Mouse (Mus musculus) liver (tissue): Measurements from ENCODE around the gene 2010315B03Rik.
A peak's percentile ranks its signal among the peaks of the same experiment; 100 is the strongest.

Source experiments
- DNase-seq: peaks from one replicate; pipeline ENCODE4 v3.0.0-alpha.2; 2020; ENCODE audit warnings: mixed read lengths

Gene 2010315B03Rik

DNA sequence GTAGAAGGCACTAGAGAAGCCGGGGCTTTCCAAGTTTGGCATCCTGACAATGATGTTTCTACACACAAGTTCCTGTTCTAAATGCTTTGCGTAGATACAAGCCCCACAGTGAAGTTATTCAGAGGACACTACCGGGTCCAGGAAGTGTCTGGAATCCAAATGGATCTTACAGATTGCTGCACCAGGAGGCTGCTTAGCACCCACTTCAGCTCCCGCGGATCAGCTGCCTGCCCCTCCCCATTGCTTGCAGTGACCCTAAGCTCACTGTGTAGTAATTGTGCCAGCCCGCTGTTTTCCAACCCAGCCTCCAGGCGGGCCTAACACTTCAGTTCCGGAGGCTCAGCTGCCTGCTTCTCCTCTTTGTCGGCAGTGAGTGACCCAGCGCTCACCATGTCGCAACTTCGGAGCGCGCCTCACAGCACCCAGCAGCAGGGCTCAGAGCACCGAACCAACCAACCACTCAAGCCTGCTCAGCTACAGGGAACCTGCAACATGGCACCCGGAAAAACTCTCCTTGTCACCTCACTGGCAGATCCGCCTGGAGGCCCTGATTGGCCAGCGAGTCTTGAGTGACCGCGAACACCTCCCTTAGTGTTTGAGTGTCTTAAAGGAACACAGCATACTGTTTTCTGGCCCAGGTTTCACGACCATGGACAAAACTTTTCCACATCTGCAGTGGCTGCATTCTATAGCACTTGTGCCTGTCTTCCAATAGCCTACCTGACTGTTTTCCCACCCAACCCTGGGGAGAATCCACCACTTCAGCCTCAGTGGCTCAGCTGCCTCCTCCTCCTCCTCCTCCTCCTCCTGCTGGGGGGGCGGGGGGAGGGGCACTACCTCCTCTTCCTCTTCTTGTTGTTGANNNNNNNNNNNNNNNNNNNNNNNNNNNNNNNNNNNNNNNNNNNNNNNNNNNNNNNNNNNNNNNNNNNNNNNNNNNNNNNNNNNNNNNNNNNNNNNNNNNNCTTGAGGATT, at the start of gene 2010315B03Rik:
2010315B03Rik (minus strand) TSS at position 526 of the 972 bp plus-strand sequence.
- peak; percentile 83 for DNase-seq

- DNase-seq = no peak
Observed at GRCm38 (mm10) chr9:124311502-124311901, 994 bp downstream of the 2010315B03Rik start.

- no peak for DNase-seq
Observed at GRCm38 (mm10) chr9:124288329-124288728, 24.2 kb downstream of the 2010315B03Rik start.

DNA sequence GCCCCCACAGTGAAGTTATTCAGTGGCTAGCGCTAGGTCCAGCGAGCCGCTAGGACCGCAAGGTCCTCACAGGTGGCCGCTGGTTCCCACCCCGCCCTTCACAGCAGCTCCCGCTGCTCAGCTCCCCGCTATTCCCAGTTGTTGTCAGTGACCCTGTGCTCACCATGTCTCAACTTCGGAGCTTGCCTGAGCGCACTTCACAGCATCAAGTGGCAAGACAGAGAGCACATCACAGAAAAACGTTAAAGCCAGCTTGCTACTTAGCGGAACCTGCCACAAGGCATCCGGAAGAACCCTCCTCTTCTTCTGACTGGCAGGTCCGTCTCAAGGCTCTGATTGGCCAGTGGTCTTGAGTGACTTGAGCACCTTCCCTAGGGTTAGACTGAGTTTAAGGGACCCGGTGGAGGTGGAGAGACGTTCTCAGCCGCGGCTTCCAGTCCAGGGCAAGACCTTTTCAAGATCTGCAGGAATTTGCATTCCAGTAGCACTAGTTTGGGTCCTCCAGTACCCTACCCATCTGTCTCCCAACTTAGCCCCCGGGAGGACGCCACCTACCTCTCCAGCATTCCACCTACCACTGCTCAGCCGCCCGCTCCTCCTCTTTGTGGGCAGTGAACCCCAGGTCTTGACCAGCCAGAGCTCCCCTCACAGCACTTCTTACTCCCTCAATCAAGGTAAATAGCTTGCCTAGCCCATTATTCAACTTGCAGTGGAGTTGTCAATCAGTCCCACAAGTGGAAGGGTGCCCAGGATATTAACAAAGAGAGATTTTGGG, 30.4 kb downstream of the 2010315B03Rik start:
- peak; percentile 79 for DNase-seq

DNA sequence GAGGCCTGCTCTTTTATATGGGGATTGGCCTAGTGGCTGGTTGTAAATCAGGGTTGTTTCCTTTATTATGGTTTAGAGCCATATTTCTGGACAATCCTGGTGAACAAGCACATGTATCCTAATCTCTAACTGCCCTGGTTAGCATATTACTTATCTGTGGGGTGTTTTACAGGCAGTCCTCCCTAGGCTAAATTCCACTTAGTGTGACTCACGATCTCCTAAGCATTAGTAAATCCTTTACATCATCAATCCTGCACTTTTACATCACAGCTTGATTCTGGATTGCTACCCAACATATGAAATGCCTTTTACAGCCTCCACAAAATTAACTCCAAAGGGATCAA, 31.1 kb downstream of the 2010315B03Rik start:
- DNase-seq = no peak

DNA sequence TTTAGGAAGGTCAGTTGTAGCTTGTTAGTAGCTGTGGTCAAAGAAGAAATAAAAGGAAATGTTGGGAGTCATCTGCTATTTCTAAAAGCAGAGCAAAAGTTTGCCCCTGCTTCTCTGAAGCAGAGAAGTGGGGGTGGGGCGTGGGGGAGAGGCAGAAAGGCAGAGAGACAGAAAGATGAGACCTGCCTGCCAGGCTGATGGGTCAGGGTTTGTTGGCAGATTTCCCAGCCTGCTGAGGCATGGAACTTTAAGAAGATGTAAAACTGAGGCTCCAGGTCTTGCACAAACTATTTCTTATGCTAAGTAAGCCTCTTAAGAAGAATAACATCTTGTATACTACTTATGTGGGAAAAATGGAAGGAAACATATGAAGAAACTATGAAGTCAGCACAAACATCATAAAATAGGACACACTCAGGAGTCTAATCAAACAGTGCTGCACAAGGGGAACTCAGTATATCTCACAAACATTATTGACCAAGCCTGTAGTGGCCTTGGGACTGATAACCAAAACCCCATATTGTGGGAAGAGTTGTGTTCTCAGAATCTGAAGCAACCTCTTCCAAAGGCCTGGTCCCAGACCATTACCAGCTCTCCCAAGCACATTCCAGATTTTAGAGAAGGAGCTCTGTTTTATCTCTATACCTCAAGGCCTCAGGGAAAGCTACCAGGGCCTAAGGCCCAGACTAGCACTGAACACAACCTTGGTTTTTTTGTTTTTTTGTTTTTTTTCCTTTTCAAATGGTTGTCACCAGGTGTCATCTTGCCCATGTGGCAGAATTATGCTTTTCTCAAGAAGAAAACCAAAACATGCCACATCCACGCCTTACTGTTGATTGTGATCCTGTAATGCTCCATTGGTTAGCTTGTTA, 31.7 kb downstream of the 2010315B03Rik start:
- DNase-seq = peak; percentile 13

- no peak for DNase-seq
Observed at GRCm38 (mm10) chr9:124279300-124279699, 33.2 kb downstream of the 2010315B03Rik start.

GRCm38 (mm10) chr9:124275064-124275463, 37.4 kb downstream of the 2010315B03Rik start:
- no peak for DNase-seq

- DNase-seq = no peak
Observed at GRCm38 (mm10) chr9:124273172-124273571, 39.3 kb downstream of the 2010315B03Rik start.

GRCm38 (mm10) chr9:124267929-124268328, 44.6 kb downstream of the 2010315B03Rik start:
- no peak for DNase-seq

DNA sequence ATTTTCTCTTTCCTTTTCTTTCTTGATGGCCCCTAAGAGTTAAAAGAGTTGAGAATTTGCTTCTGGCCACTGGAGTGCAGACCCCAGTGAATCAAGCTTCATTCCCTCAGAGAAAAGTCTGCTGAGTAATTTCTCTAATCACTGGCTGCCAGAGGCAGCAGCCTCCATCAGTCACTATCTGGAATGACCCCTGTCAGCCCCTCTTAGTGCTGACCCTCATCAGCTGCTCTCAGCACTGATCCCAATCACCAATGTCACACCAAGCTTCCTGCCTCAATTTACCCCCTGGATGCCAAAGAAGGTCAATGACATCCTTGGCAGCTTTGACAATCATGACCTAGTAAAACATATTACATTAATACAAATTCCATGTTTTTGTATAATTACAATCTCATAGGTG, 45.0 kb downstream of the 2010315B03Rik start:
- DNase-seq = no peak

DNA sequence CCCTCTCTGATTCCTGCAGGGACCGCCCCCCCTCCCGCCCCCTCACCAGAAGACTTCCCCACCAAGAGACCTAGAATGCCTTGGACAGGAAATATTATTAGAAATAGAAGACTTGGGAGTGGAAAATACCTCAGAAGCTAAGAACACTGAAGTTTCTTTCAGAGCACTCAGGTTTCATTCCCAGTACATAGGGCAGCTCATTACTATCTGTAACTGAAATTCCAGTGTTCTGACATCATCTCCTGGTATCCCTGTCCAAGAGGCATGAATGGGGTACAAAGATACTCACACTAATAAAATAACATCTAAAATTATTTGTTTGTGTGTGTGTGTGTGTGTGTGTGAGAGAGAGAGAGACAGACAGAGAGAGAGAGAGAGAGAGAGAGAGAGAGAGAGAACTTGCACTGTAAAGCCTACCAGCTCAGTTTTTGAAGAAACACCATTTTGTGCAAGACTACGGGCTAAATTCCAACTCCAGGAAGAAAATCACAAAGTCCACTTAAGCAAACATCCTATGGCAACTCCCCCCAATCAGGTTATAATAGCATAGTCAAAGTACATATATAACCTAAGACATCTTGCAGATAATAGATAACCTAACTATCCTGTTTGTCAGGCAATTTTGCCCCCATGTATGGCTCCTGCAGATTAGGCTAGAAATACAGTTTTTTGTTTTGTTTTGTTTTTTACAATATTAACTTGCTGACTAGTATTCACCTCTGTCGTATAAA, 49.3 kb downstream of the 2010315B03Rik start:
- no peak for DNase-seq

DNA sequence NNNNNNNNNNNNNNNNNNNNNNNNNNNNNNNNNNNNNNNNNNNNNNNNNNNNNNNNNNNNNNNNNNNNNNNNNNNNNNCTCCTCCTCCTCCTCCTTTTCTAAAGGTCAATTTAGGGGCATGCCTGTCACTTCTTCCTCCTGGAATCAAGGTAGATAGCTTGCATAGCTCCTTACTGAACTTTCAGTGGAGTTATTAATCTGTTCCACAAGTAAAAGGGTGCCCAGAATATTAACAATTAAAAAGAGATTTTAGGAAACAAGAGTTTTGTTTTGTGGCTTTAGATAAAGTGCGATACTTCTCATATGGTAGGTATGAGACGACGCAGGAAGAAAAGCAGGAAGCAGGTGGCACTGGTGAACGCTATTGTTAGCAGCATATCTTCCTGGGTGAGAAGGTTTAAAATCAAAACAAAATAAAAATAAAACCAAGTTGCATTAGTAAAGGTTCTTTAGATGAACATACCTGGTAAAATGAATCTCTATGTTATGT, 54.4 kb downstream of the 2010315B03Rik start:
- DNase-seq = no peak

DNA sequence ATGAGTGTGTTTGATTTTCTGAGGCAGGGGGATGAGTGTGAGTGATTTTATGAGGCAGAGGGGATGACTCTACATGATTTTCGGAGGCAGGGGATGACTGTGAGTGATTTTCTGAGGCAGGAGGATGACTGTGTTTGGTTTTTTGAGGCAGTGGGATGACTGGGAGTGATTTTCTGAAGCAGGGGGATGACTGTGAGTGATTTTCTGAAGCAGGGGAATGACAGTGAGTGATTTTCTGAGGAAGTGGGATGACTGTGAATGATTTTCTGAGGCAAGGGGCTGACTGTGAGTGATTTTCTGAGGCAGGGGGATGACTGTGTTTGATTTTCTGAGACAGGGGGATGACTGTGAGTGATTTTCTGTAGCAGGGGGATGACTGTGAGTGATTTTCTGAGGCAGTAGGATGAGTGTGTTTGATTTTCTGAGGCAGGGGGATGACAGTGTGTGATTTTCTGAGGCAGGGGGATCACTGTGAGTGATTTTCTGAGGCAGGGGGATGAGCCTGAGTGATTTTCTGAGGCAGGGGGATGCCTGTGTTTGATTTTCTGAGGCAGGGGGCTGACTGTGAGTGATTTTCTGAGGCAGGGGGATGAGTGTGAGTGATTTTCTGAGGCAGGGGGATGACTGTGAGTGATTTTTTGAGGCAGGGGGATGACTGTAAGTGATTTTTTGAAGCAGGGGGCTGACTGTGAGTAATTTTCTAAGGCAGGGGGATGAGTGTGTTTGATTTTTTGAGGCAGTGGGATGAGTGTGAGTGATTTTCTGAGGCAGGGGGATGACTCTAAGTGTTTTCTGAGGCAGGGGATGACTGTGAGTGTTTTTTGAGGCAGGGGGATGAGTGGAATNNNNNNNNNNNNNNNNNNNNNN, 55.1 kb downstream of the 2010315B03Rik start:
- peak; percentile 74 for DNase-seq

DNA sequence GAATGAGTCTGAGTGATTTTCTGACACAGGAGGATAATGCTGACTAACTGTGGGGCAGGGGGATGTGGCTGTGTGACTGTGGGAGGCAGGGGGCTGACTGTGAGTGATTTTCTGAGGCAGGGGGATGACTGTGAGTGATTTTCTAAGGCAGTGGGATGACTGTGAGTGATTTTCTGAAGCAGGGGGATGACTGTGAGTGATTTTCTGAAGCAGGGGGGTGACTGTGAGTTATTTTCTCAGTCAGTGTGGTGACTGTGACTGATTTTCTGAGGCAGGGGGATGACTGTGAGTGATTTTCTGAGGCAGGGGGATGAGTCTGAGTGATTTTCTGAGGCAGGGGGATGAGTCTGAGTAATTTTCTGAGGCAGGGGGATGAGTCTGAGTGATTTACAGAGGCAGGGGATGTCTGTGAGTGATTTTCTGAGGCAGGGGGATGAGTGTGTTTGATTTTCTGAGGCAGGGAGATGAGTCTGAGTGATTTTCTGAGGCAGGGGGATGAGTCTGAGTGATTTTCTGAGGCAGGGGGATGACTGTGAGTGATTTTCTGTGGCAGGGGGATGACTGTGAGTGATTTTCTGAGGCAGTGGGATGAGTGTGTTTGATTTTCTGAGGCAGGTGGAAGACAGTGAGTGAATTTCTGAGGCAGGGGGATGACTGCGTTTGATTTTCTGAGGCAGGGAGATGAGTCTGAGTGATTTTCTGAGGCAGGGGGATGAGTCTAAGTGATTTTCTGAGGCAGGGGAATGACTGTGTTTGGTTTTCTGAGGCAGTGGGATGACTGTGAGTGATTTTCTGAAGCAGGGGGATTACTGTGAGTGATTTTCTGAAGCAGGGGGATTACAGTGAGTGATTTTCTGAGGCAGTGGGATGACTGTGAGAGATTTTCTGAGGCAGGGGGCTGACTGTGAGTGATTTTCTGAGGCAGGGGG, 56.0 kb downstream of the 2010315B03Rik start:
- peak; percentile 37 for DNase-seq

GRCm38 (mm10) chr9:124251438-124251837, 61.1 kb downstream of the 2010315B03Rik start:
- no peak for DNase-seq
